Mouse (Mus musculus) ES-Bruce4 (cell line): ENCODE measurements around the gene Sh3bp2. TPM values are rescaled to one million over a fixed set of nuclear protein-coding genes. Genes with fewer than 3 reads are reported as not detected.

ENCODE experiments used
- H3K27ac ChIP-seq: 2 replicates; pipeline ENCODE4 v1.5.1; 2012; ENCODE audit warnings: low read length, inconsistent platforms; ENCODE audit not compliant: insufficient read depth
- H3K27me3 ChIP-seq: 2 replicates; pipeline ENCODE4 v1.6.1; 2012; ENCODE audit warnings: mild to moderate bottlenecking, low read length, inconsistent platforms; ENCODE audit not compliant: control insufficient read depth, poor library complexity, insufficient read depth, severe bottlenecking
- H3K36me3 ChIP-seq: 2 replicates; pipeline ENCODE4 v1.6.1; 2012; ENCODE audit warnings: inconsistent platforms, mild to moderate bottlenecking, low read length, moderate library complexity; ENCODE audit not compliant: control insufficient read depth, poor library complexity, insufficient read depth, severe bottlenecking
- H3K4me1 ChIP-seq: one replicate; pipeline ENCODE4 v1.8.1; 2011; ENCODE audit warnings: low read length; ENCODE audit not compliant: control insufficient read depth, insufficient read depth
- H3K4me3 ChIP-seq: 2 replicates; pipeline ENCODE4 v1.5.1; 2011; ENCODE audit warnings: low read depth, mild to moderate bottlenecking, low read length
- H3K9ac ChIP-seq: 2 replicates; pipeline ENCODE4 v1.6.1; 2012; ENCODE audit warnings: low read depth, mild to moderate bottlenecking, inconsistent platforms; ENCODE audit not compliant: poor library complexity, severe bottlenecking
- H3K9me3 ChIP-seq: replicated peaks from 2 replicates; pipeline ENCODE4 v1.6.1; 2012; ENCODE audit warnings: mild to moderate bottlenecking, low read length, inconsistent platforms; ENCODE audit not compliant: control insufficient read depth, poor library complexity, insufficient read depth, severe bottlenecking
- CTCF ChIP-seq: IDR thresholded peaks from one replicate; pipeline ENCODE4 v1.8.1; 2011; ENCODE audit warnings: low read depth, low read length
- EP300 ChIP-seq: IDR thresholded peaks from 2 replicates; pipeline ENCODE4 v1.6.1; 2011; ENCODE audit warnings: low read depth, low read length; ENCODE audit not compliant: insufficient read depth
- POLR2A ChIP-seq: IDR thresholded peaks from one replicate; pipeline ENCODE4 v1.8.1; 2011; ENCODE audit warnings: low read length; ENCODE audit not compliant: insufficient read depth
- polyA plus RNA-seq: library from polyadenylated mRNA; stranded (reverse); fragments of >200 nt; gene quantifications from 2 replicates; pipeline ENCODE4 v1.2.4, GENCODE M21; 2011; ENCODE audit warnings: low read depth; ENCODE audit not compliant: missing spikeins, insufficient read depth, insufficient read length

Gene Sh3bp2
- polyA plus RNA-seq, 1 experiment: 2.8 TPM

DNA sequence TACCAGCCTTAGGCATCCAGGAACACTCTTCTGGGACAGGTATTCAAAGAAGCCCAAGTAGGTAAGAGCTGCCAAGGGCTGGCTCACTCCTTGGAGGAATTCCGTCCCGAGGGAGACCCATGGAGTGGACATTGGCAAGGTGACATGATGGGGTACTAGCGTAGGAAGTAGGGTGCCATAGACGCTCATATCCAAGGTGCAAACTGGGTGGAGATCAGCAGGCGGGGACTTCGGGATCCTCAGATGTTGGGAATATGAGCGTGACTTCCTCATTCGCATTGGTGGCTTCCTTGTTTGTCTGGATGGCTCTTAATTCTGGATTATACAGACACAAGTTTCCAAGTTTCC, 23.5 kb downstream of the Sh3bp2 start:
- peak overlapping the region; percentile 50; the same call in 1 of the 2 replicates for H3K4me3 ChIP-seq
- TF ChIP-seq CTCF: no peak
- TF ChIP-seq POLR2A: no peak
- H3K36me3 ChIP-seq: no peaks in the 10 kb centered on the region
- H3K9ac ChIP-seq: peak overlapping the region; percentile 71; the same call in 1 of the 2 replicates
- no peaks in the 10 kb centered on the region for H3K9me3 ChIP-seq
- peaks cover 2% of the 10 kb centered on the region for H3K4me1 ChIP-seq
- no peak overlapping the region for H3K27ac ChIP-seq
- no peaks in the 10 kb centered on the region for H3K27me3 ChIP-seq

DNA sequence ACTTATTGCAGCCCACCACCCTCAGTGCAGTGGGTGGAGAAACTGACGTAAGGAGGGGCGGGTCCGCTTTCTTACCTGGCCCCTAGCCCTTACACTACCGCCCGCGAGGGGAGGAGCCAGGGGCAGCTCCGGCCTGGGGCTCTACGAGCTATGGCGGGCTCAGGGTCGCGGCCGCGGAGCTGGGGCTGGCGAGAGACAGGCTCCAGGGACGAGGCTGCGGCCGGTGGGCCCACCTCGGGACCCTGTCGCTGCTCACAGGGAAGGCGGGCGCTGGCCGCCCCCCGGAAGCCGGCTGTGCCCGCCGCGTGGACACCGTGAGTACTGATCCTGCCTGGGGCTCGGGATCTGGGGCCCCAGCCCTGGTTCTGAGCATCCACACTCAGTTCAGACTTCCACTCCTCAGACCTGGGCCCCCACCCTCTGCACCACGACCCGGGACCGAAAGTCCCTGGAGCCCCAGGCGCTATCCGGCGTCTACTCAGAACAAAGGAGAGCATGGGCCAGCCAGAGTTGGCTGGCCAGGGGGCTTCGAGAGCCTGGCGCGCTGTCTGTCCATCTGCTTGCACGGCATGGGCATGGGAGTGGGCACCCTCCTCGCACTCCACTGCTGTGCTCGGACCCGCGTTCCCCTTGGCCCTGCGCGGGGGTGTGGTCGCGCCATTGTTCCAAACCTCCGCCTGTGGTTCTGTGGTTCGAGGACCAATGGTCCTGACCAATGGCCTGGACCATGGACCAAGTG, 24.0 kb downstream of the Sh3bp2 start:
- no peaks in the 10 kb centered on the region for H3K36me3 ChIP-seq
- no peak overlapping the region for H3K27ac ChIP-seq
- H3K4me3 ChIP-seq: peak overlapping the region; percentile 50

DNA sequence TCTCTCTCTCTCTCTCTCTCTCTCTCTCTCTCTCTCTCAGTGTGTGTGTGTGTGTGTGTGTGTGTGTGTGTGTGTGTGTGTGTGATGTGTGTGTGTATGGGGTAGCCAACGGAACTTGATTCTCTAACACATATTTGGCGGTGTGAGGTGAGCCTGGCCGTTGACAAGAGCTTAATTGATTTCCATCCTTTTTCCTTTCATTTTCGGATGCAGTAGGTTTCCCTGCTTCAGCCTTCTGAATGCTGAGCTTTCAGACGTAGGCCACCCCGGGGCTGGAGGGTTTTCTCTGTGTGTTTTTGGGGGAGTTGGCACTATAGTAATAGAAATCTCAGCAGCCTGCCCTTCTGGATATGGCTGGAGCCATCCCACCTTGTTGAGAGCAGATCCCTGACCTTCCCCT, 24.6 kb downstream of the Sh3bp2 start:
- TF ChIP-seq POLR2A (no peak), EP300 (no peak), CTCF (no peak)
- H3K27ac ChIP-seq: no peak overlapping the region
- no peaks in the 10 kb centered on the region for H3K27me3 ChIP-seq
- H3K9ac ChIP-seq: no peak overlapping the region
- peak overlapping the region; percentile 50 for H3K4me3 ChIP-seq
- no peaks in the 10 kb centered on the region for H3K36me3 ChIP-seq
- no peaks in the 10 kb centered on the region for H3K9me3 ChIP-seq
- H3K4me1 ChIP-seq: peaks cover 2% of the 10 kb centered on the region

More for the DNA sequence above, 24.0 kb downstream of the Sh3bp2 start:
- no peaks in the 10 kb centered on the region for H3K27me3 ChIP-seq
- peak overlapping the region; percentile 71 for H3K9ac ChIP-seq
- H3K9me3 ChIP-seq: no peaks in the 10 kb centered on the region
- H3K4me1 ChIP-seq: peaks cover 2% of the 10 kb centered on the region
- no peak for TF ChIP-seq EP300
- no peak for TF ChIP-seq POLR2A
- TF ChIP-seq CTCF: no peak

GRCm38 (mm10) chr5:34551821-34552220, 26.2 kb downstream of the Sh3bp2 start:
- TF ChIP-seq CTCF (no peak), POLR2A (no peak), EP300 (no peak)
- no peaks in the 10 kb centered on the region for H3K27me3 ChIP-seq
- H3K9me3 ChIP-seq: no peaks in the 10 kb centered on the region
- no peak overlapping the region for H3K27ac ChIP-seq
- no peak overlapping the region for H3K4me3 ChIP-seq
- H3K9ac ChIP-seq: no peak overlapping the region
- peaks cover 2% of the 10 kb centered on the region for H3K4me1 ChIP-seq
- no peaks in the 10 kb centered on the region for H3K36me3 ChIP-seq

- Histone ChIP-seq H3K27me3 (no peaks in the 10 kb centered on the region), H3K36me3 (no peaks in the 10 kb centered on the region), H3K27ac (no peak overlapping the region), H3K4me3 (no peak overlapping the region), H3K9ac (no peak overlapping the region), H3K9me3 (no peaks in the 10 kb centered on the region), H3K4me1 (no peaks in the 10 kb centered on the region)
- TF ChIP-seq CTCF (no peak), POLR2A (no peak)
These were observed 38.2 kb downstream of the Sh3bp2 start for GRCm38 (mm10) chr5:34563854-34564253.

- TF ChIP-seq EP300 (no peak), CTCF (no peak), POLR2A (no peak)
- H3K27me3 ChIP-seq: no peaks in the 10 kb centered on the region
- H3K4me1 ChIP-seq: no peaks in the 10 kb centered on the region
- H3K27ac ChIP-seq: no peak overlapping the region
- no peak overlapping the region for H3K9ac ChIP-seq
- no peak overlapping the region for H3K4me3 ChIP-seq
- H3K36me3 ChIP-seq: no peaks in the 10 kb centered on the region
- H3K9me3 ChIP-seq: no peaks in the 10 kb centered on the region
These were observed 38.7 kb downstream of the Sh3bp2 start for GRCm38 (mm10) chr5:34564291-34564690.
